Mouse (Mus musculus) adrenal gland, postnatal 25 days (tissue): Measurements from ENCODE around the gene Dnajc7. TPM values are rescaled to one million over a fixed set of nuclear protein-coding genes. Genes with fewer than 3 reads are reported as not detected.
"Not testable (repeated sequence)": the region's sequence is repeated elsewhere in the genome, so short reads cannot be mapped to it uniquely, and the experiment has no call there.

Experiments
- DNase-seq: peaks from one replicate; pipeline ENCODE4 v3.0.0; 2021; ENCODE audit warnings: mixed read lengths
- total RNA-seq: library from RNA; stranded (reverse); gene quantifications from 2 replicates; pipeline ENCODE4 v1.2.3, GENCODE M21; 2021

Dnajc7 gene
- total RNA-seq, 1 experiment from 2014 or later: 251 TPM

DNA sequence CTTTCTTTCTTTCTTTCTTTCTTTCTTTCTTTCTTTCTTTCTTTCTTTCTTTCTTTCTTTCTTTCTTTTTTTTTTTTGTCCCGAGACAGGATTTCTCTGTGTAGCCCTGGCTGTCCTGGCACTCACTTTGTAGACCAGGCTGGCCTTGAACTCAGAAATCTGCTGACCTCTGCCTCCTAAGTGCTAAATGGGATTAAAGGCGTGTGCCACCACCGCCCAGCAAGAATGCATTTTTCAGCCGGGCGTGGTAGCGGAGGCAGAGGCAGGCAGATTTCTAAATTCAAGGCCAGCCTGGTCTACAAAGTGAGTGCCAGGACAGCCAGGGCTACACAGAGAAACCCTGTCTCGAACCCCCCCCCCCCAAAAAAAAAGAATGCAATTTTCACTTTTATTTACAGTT is 3.1 kb downstream of the Dnajc7 start:
- DNase-seq: not testable (repeated sequence)

DNA sequence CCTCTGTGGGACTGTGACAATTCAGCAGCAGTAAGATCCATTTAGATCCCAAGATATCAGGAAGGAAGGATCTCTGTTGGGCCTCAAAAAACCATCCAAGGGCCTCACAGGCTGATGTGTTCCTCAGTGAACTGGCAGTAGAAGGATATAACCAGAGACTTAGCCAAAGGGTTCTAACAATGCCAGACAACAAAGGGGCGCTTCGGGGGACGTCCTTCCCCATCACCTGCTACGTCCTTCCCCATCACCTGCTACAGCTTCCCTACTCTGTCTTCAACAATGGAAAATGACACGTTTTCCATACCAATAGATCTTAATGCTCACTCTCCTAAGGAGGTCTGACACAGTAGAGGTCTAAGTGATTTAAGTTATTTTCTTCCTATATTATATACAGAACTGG is 3.6 kb downstream of the Dnajc7 start:
- DNase-seq: no peak

DNA sequence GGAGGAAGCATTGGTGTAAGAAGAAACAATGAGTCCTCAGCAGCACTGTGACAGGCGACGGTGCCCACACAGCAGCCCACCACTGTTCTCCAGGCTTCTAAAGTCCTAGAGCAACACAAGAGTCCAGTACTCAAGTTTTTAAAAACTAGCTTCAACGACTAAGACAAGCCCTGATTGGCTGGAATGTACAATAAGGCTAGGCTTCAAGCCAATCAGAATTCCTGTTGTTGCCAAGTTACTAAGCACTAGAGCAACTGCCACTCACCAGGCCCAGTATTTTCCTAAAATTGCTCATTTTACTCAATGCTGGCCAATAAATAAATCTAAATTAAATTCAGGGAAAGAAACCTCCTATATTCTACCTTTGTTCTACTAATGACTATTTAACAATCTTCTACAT is 6.7 kb downstream of the Dnajc7 start:
- DNase-seq: no peak

DNA sequence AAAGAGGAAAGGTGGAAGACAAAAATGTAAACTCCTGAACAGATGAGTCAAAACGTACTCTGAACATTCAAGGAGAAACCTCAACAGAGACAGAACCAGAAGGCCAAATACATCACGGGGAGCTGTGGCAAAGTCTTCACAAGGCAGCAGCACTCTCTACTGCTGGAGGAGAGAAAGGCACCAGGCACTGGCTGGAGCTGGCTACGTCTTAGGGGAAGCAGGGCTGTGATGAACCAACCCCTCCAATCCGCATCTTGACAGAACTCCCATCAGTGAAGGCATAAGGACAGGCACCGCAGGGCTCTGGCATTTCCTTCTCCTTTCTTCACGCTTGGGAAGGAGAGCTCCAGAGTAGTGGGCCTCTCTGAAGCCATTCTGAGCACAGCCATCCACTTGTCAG is 8.3 kb downstream of the Dnajc7 start:
- DNase-seq: no peak

DNA sequence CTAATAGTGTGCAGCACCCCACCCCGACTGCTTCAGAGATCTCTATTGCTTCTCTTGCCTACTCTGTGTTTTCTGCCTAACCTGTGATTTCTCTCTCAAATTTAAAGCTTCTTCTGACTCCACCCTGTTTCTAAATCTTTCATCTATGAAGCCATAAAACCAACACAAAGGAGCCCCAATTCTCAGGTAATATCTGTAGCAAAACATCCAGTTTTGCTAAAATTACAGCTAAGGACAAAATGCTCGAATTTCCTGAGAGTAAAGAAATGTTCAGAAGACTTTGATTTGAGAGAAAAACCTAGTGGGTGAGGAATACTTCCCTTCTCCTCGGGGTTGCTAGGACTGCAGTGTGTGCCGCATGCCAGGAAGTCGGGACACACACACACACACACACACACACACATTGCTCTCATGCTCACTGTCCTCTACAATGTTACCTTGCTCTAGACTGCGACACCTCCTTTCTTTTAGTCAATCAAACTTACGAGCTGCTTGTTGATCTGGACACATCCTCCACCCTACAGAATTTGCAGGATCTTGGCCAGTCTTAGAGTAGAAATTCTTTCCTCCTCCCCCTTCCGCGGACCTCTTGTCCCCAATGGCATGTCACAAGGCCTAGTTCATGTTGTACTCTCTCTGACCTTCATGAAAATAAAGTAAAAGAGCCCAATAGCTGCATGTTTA is 9.8 kb downstream of the Dnajc7 start:
- no peak for DNase-seq

DNA sequence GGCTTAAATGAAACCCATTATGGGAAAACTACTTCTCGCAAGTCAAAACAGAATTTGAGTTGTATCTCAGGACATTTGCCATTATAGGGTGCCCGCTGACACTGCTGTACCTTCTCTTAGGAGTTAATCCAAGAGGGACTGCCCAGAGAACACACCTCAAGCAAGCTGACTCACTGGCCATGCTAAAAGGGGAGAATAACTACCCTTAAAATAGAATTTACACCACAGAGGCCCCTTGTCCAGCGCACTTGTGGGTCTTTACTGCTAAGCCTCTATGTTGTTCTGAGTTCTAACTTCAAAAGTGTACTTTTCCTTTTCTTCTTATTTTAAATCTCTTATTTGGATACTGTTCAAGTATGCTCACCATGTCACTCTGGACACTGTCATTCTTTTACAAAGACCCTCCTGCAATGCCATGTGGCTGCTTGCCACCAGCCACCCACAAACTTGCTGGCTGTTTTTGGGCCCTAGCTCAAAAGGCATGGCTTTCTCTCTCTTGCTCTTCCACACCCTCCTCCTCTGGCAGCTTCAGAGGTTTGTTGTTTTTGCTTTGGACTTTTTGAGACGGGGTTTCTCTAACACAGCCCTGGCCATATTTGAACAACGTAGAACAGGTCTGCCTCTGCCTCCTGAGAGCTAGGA is 10.5 kb downstream of the Dnajc7 start:
- no peak for DNase-seq

DNA sequence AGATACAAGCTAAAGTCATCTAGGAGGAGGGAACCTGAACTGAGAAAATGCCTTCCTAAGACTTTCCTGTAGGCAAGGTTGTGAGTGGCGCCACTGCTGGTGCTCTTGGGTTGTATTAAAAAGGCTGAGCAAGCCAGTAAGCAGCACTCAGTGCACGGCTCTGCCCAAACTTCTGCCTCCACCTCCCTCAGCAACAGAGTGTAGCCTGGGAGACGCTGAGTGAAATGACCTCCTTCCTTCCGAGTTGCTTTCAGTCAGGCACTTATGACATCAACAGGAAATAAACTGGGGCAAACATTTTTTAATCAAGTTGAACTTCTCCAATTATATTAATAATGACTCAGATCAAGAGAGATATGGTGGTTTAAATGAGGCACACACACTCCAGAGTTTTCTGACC is 11.2 kb downstream of the Dnajc7 start:
- no peak for DNase-seq

DNA sequence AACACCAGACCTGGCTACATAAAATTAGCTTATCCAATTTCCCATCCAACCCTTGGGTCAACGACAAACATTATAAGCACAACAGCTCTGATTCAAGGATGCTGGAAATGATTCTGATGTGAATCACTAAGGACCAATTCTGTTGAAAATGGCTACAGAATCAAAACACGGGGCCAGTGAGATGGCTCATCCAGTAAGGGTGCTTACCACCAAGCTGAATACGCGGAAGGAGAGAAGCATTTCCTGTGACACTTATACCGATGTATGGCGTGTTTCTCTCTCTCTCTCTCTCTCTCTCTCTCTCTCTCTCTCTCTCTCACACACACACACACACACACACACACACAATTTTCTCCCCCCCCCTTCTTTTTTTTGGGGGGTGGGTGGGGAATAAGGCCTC is 12.8 kb downstream of the Dnajc7 start:
- no peak for DNase-seq

DNA sequence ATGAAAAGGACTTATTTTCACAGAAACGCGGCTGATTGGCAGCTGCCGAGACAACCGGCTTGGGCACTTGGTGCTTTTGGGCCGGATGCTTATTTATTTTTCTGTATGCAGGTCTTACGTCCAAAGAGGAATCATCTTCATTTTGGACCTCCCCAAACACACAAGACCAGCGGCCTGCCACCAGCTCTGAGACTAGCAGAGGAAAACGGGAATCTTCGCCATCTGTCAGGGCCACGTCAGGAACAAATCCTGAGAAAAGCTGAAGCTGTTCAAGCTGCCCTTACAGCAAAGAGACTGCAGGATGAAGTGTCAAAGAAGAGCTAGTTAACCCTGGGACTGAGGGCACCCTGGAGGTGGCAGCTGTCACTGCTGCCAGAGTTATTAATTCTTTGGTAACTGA is 14.5 kb downstream of the Dnajc7 start:
- no peak for DNase-seq

DNA sequence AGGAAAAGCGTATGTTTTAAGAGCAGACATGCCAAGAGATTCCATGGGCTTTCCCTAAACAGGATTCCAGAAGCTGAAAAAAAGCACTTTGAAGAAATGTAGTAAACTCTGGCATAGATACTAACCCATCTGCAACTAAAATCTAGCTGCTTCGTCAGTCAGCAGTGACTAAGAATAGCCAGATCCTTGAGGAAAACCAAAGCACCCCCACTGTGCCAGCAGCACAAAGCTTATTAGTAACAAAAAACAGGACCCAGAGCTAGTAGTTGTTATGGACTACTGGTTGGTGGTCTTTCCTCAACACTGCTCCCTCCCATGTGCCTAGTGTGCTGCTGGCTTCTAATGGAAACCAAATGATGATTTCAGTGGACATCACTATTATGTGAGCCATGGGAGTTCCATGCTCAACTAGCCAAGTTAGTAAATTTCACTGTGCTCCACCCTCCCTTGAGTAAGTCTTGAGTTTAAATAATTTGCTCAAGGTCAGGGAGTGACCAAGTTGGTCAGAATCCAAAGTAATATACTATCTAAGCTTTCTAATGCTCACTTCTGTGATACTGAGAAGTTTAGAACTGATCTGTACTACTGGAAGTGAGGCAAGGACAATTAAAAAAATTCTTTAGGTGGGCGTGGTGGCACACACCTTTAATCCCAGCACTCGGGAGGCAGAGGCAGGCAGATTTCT is 15.5 kb downstream of the Dnajc7 start:
- DNase-seq: no peak

DNA sequence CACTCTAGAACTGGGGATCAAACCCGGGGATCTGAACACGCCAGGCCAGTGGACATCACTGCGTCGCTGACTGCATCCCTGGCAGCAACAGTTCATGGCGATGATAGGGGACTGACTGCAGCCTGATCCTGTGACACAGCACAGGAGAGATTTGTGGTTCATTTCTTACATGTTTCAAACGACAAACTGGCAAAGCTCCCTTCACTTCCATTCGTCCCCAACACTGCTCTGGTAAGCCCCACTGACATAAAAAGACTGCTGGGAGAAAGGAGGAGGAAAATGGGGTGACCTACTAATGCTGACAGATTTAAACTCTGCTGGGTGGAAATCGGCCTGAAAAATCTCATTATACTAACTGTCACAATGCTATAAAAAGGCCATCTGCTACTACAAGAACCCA is 16.2 kb downstream of the Dnajc7 start:
- DNase-seq: no peak

DNA sequence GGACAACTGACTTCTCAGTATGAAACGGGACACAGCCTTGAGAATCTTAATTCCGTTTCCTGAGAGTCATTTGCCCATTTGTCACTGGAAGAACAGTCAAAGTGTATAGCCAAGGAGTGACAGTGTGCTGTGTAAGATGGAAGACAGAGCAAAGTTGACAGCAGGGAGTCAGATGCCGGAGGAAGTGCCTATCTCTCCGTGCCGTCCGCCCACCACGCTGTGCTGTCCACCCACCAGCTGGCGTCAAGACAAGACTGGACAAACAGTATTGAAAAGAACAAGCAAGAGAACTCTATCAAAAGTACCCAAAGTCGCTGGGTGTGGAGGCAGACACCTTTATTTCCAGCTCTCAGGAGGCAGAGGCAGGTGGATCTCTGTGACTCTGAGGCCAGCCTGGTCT is 16.8 kb downstream of the Dnajc7 start:
- no peak for DNase-seq

DNA sequence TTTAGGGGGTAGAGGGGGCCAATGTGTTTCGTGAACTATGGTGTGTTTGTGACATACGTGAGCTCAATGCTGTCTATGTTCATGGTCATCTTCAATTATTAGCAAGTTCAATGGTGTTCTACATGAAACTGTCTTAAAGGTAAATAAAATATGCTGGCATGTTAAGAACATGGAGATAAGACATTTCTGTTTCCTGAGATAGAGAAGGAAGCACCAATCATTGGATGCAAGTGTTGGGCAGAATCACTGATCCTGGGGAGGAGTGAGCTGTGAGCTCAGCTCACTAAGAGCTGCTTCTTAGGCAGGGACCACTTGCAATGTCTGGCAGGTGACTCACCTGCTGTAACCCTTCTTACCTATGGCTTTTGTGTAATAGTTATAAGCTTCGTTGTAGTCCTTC is 18.6 kb downstream of the Dnajc7 start:
- no peak for DNase-seq

DNA sequence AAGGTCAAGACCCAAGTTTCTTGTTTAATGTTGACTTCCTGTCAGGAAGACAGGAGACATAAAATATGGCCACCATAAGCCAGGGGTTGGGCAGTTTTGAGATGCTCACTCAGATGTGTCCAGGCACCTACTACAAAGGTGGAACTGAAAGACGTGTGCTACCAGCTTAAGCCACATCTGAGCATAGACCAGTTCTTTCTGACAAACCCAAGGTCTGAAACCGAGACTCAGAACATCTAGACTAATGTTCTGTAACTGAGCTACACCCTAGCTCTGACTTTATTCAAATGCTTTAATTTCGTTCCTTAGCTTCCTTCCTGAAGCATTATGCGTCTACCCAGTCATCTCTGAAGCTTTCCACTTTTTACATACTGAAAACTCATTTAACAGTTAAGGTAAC is 21.9 kb downstream of the Dnajc7 start:
- no peak for DNase-seq

DNA sequence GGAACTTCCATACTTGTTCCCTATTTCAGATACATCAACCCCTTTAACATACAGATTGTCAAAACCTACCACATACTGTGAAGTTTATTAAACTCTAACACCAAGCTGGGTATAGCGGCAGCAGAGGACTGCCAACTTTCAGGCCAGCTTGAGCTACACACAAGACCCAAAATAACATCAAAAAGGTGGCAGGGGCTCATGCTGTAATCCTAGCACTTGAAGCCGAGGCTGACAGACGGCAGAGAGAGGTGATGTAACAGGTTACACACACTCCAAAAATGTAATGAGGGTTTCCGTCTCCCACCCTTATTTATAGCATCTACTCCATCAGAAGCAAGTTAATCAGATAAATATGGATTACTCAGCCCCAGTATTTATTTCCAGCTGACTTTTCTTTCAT is 24.4 kb downstream of the Dnajc7 start:
- DNase-seq: no peak

DNA sequence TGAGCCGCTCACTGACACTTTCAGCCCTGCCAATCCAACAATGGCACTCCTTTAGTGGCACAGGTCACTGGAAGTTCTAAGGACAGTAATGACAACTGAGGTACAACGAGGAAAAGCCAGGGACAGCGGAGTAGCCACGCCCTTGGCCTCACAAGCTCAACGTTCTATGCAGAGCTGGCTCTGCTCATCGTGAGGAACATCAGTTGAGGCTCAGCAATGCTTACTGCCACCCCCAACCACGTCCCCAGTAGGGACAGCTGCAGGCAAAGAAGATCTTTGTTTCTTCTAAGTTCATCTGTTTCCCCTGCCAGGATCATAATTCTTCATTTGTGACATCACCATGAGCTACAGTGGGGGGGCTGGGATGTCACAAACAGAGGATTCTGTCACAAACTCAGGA is 25.4 kb downstream of the Dnajc7 start:
- no peak for DNase-seq

DNA sequence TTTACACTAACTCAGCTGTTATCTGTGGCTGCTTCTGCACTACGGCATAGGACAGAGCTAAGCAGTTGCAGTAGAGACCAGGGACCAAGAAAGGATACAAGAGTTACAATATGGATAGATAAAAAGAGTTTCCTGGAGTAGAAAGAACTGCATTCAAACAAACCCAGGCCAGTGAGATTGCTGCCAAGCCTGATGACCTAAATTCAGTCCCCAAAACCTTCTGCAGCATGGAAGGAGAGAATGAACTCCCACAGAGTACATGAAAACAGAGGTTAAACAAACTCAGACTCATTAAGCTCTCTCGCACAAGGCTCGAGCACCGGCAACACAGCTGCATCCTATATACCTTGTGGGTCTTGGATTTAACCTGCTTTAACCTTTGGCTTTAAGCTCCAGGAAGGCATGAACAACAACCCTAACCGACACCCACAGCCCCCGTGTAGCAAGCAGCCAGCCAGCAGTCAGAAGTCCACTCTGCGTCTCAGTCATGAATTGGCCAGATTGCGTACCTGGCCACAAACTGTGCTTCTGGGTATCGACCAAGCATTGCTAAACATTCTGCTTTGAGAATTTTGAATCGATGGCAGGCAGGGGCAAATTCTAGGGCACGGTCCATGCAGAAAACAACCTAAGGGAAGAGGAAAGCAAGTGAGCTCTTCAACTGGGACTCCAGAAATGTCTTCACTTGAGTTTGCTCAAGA is 27.5 kb downstream of the Dnajc7 start:
- no peak for DNase-seq

DNA sequence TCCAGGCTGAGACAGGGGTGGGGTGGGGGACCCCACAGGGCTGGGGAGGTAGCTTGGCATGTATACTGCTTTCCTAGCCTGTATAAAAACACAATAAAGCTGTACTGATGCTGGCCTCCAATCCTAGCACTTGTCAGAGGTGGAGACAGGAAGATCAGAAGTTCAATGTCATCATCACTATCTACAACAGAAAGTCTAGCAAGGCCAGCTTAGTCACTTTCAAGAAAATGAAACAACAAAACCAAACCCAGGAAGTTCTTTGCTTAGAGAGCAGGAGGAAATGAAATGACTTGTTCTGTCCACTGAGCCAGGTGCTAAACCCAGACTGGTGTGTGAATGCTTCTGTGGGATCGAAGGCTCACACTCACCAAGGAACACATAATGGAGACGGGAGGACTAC is 31.5 kb downstream of the Dnajc7 start:
- DNase-seq: no peak

DNA sequence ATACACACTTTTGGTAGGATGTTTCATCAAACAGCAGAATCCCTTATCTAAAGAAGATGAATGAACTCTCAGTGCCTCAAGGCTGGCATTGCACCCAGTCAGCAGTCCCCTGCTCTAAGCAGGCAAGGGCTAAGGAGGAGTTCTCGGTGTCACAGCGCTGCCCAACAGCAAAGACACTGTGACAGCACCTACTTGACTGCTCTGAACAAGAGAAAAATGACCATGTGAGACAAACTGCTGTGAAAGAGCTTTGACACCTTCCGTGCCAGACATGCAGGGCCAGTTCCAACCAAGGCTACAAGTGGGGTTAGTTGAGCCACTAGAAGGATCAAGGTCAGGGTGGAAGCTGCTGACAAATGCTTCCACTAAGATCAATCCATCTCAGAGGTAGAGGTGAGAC is 34.8 kb downstream of the Dnajc7 start:
- DNase-seq: no peak

DNA sequence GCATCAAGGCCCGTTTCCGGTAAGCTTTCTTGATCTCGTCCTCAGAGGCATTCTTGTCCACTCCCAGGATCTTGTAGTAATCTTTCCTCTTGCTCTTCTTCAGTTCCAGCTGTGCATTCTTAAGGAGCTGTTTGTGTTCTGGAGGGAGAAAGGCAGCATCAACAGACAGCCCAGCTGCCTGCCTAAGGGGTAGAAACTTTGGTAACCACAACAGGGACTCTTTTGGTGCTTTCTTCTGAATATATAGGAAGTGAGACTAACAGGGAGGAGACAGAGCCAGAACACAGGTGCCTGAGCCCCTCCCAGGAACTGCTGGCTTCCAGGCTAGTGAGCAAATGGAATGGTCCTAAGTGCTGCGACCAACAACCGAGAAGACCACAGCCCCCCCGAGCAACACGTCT is 35.4 kb downstream of the Dnajc7 start:
- no peak for DNase-seq

DNA sequence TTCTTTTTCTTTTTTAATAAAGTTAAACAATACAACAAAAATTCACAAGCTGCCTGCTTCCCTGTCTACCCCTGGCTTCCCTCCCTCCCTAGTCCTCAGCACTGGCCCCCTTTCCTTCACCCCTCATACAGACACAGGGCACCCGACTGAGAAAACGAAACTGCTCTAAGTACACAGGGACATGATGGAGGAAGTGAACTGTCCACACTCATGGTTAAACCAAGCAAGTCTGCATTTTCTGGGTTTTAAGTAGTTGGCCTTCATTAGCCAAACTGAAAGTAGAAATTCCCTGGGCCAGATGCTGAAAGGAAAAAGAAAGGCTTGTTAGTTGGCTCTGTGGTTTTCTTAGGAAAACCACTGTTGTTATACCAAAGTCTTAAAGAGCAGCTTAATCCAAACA is 37.1 kb downstream of the Dnajc7 start:
- DNase-seq: no peak

DNA sequence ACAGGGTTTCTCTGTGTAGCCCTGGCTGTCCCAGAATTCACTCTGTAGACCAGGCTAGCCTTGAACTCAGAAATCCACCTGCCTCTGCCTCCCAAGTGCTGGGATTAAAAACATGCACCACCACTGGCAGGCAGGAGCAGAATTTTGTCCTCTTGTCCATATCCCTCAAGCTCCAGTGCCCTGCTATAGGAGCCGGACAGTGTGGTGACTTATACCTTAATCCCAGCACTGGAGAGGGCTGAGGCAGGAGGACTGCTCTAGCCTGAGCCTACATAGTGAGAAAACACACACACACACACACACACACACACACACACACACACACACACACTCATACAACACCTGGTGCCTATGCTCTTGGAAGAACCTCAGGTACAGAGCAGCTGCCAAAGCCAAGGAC is 37.6 kb downstream of the Dnajc7 start:
- not testable (repeated sequence) for DNase-seq

DNA sequence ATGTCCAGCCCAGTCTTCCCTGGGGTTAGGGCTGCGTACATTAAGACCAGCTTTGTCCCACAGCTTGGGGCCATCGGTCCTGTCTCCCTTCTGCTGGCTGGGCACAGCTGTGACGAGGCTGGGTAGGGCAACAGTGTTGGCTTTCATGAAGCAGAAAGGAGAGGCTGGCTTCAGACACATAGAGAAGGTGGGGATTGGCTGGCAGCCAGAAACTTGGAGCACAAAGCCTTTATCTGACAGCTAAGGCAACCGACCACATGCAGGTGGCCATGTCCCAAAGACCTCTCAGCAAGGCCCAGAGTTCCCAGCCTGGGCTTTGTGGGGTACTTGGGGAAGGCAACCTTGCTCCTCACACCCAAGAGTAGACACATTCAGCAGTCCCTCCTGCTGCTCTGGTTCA is 38.2 kb downstream of the Dnajc7 start:
- peak; percentile 61 for DNase-seq
